Mouse (Mus musculus) midbrain, embryonic 14.5 days (tissue): Measurements from ENCODE around the gene Atl3. TPM values are rescaled to one million over a fixed set of nuclear protein-coding genes. Genes with fewer than 3 reads are reported as not detected.
"Not testable (repeated sequence)": the region's sequence is repeated elsewhere in the genome, so short reads cannot be mapped to it uniquely, and the experiment has no call there.

Source experiments
- ATAC-seq: fragments of 200-750 bp; cut with Nextera tagmentation; 2 replicates; pipeline ENCODE4 v1.8.0; 2017; ENCODE audit warnings: moderate number of reproducible peaks, moderate library complexity; ENCODE audit not compliant: low FRiP score, low TSS enrichment
- DNase-seq: peaks from one replicate; pipeline ENCODE4 v3.0.0-alpha.2; 2015
- H3K27ac ChIP-seq: fragments of 300-500 bp; sonication (generic); replicated peaks from 2 replicates; pipeline ENCODE4 v1.5.1; 2014; ENCODE audit warnings: mild to moderate bottlenecking, low read depth, low read length, moderate library complexity
- H3K27me3 ChIP-seq: fragments of 300-500 bp; sonication (generic); 2 replicates; pipeline ENCODE4 v1.6.1; 2014; ENCODE audit warnings: low read length, control low read depth, mixed read lengths; ENCODE audit not compliant: control insufficient read depth, insufficient read depth
- H3K36me3 ChIP-seq: fragments of 300-500 bp; sonication (generic); 2 replicates; pipeline ENCODE4 v1.6.1; 2014; ENCODE audit warnings: low read length, control low read depth; ENCODE audit not compliant: control insufficient read depth, insufficient read depth
- H3K4me1 ChIP-seq: fragments of 300-500 bp; sonication (generic); 2 replicates; pipeline ENCODE4 v1.6.1; 2014; ENCODE audit warnings: mild to moderate bottlenecking, antibody characterized with exemption, low read length, control low read depth; ENCODE audit not compliant: control insufficient read depth, insufficient read depth
- H3K4me2 ChIP-seq: fragments of 300-500 bp; sonication (generic); 2 replicates; pipeline ENCODE4 v1.6.1; 2014; ENCODE audit warnings: mild to moderate bottlenecking, low read length, moderate library complexity
- H3K4me3 ChIP-seq: fragments of 300-500 bp; sonication (generic); replicated peaks from 2 replicates; pipeline ENCODE4 v1.5.1; 2014; ENCODE audit warnings: low read depth, low read length
- H3K9ac ChIP-seq: fragments of 300-500 bp; sonication (generic); replicated peaks from 2 replicates; pipeline ENCODE4 v1.6.1; 2014; ENCODE audit warnings: mild to moderate bottlenecking, low read length, moderate library complexity
- H3K9me3 ChIP-seq: fragments of 300-500 bp; sonication (generic); 2 replicates; pipeline ENCODE4 v1.6.1; 2016; ENCODE audit warnings: low read length, control low read depth, mixed read lengths; ENCODE audit not compliant: control insufficient read depth
- WGBS: fragments of 180-500 bp; shearing (Covaris S2); extraction: QIAGEN DNeasy Blood & Tissue Kit; methylation state at CpG from one replicate; pipeline ENCODE4 v1.1.7; 2014; 5-methylcytosine and 5-hydroxymethylcytosine counted together
- polyA plus RNA-seq: library from polyadenylated mRNA; unstranded; fragments of >200 nt; fragmentation: Nextera tagmentation; extraction: Ambion mirVana; gene quantifications from 2 replicates; pipeline ENCODE4 v1.2.1, GENCODE M21; 2014

Gene Atl3
- polyA plus RNA-seq, 1 experiment from 2014 or later: 6.8 TPM

DNA sequence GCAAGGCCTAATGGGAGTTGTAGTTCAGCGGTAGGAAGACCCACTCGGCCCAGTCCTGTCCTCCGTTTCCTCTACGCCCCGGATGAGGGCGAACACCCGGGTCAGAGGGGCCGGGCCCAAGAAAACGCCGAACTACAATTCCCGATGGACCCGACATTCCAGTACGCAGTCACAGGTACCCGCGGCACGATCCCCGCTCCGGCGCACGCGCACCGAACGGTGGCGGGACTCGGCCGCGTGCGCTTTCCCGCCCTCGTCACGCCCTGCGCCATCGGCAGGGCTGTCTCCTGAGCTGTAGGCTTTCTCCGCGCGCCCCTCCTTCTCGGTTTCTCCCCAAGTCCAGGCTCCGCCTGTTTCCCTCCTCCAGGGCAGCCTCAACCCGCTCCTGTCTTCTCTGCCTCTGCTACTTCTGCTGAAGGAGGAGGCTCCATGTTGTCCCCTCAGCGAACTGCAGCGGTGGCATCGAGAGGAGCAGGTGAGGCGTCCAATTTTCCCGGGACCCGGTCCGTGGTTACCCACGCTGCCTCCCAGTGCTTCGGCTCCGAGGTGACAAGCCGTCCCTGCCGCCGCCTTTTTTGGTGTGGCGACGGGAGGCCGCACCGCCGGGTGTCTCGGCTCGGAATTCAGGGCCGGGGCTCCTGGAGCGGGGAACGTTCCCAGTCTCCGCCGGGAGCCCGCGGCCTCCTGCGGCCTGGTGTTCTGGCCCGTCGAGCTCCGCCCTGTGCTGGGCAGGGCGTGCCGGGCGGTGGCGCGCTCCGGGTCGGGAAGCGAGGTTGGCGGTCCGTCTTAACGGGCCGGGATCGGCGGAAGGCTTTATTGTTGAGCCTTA lies 561 bp downstream of the Atl3 start:
- ATAC-seq: peak; percentile 95
- H3K36me3 ChIP-seq: no peaks in the 10 kb centered on the region

DNA sequence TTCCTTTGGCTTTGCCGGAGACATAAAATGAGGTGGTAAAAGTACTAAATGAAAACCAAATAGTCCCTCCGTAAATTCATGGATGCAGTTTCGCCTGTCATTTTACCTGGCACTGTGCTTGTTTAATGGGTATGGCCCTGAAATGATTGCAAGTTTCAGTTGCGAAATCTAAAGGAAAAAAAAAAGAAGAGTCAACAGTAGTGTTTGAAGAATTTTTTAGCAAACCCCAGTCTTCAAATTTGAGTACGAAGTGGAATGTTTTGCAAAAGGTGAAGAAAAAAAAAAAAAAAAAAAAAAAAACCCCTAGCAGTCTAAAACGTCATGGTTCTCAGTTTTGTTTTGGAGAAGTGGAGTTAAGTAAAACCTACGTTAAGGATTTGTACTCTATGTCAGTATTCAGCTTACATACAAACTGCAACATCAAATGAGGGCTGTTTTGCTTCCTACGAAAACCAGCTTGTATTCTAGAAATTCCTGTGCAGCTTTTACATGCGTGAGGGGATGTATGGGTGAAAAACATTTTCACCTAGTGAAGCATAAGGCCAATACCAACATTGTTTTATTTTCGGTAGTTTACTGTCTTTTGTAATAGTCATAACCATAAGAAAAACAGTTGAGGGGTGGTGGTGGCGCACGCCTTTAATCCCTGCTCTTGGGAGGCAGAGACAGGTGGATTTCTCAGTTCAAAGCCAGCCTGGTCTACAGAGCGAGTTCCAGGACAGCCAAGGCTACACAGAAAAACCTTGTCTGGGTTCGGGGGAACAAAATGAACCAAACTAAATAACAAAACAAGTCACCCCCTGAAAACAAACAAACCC lies 1.6 kb downstream of the Atl3 start:
- H3K27me3 ChIP-seq: no peaks in the 10 kb centered on the region

More for the DNA sequence above, 561 bp downstream of the Atl3 start:
- Histone ChIP-seq H3K27me3 (no peaks in the 10 kb centered on the region), H3K4me3 (peak overlapping the region; percentile 68), H3K27ac (peak overlapping the region; percentile 95), H3K4me2 (peak overlapping the region; percentile 69), H3K9me3 (no peaks in the 10 kb centered on the region), H3K4me1 (peaks cover 2% of the 10 kb centered on the region; the same call in 1 of the 2 replicates), H3K9ac (peak overlapping the region; percentile 83)
- DNase-seq: peak; percentile 97
- WGBS: under 1% methylated on average over 84 of the region's 84 CpGs

DNA sequence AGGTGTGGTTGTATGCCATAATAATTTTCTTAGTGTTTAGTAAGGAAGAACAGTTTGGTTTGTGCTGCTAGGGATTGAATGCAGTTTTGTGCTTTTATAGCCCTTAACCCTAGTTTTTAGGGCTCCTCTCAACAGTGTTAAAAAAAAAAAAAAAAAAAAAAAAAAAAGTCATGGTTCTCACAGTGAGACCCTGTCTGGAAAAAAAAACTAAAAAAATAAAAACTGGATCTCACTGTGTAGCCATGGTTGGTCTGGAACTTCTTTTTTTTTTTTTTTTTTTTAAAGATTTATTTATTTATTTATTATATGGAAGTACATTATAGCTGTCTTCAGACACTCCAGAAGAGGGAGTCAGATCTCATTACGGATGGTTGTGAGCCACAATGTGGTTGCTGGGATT lies 2.2 kb downstream of the Atl3 start:
- not testable (repeated sequence) for H3K4me2 ChIP-seq, H3K36me3 ChIP-seq, H3K4me1 ChIP-seq, H3K9me3 ChIP-seq, H3K9ac ChIP-seq, H3K27me3 ChIP-seq, H3K4me3 ChIP-seq, DNase-seq, H3K27ac ChIP-seq, ATAC-seq
- WGBS: 74% methylated on average over 1 of the region's 1 CpGs

More for the DNA sequence above, 1.6 kb downstream of the Atl3 start:
- Histone ChIP-seq H3K4me1 (peaks cover 2% of the 10 kb centered on the region; the same call in 1 of the 2 replicates), H3K9me3 (no peaks in the 10 kb centered on the region), H3K9ac (peak overlapping the region; percentile 83), H3K4me3 (peak overlapping the region; percentile 68), H3K4me2 (peak overlapping the region; percentile 69), H3K27ac (no peak overlapping the region), H3K36me3 (no peaks in the 10 kb centered on the region)
- DNase-seq: peak; percentile 20
- WGBS: 53% methylated on average over 14 of the region's 14 CpGs
- no peak for ATAC-seq

DNA sequence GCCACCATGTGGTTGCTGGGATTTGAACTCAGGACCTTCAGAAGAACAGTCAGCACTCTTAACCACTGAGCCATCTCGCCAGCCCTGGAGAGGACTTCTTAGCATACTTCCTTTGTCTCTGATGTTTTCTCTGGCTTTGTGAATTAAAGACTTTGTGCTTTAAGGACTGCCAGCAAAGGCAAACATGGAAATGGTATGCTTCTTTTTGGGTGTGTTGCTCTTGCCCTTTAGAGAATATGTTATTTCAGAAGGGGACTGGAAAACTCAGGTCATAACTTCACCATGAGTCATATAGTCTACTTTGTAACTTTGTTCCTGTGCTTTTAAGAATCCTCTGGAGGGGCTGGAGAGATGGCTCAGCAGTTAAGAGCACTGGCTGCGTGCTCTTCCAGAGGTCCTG lies 5.0 kb downstream of the Atl3 start:
- ATAC-seq (no peak), DNase-seq (no peak)
- no peaks in the 10 kb centered on the region for H3K9me3 ChIP-seq
- no peak overlapping the region for H3K9ac ChIP-seq
- no peaks in the 10 kb centered on the region for H3K27me3 ChIP-seq
- H3K36me3 ChIP-seq: no peaks in the 10 kb centered on the region
- H3K4me1 ChIP-seq: peaks cover 2% of the 10 kb centered on the region; the same call in 1 of the 2 replicates
- no peak overlapping the region for H3K4me3 ChIP-seq
- no peak overlapping the region for H3K4me2 ChIP-seq
- WGBS: 98% methylated on average over 2 of the region's 2 CpGs
- H3K27ac ChIP-seq: no peak overlapping the region

DNA sequence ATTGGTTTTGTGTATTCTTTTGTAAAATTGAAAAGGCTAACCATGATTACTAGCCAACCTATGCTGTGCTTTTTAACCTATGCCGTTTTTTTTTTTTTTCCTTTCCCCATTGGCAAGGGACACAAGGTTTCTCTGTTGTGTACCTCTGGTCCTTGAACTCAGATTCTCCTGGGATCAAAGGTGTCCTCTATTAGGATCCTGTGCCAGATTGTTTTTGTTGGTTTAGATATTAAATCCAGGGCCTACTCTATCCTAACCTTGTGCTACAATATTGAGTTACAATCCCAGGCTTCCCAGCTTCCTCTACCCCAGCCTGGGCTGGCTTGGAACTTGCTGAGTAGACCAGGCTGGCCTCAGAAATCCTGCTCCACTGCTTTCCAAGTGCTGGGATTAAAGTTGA lies 6.9 kb downstream of the Atl3 start:
- 90% methylated on average over 1 of the region's 1 CpGs for WGBS
- H3K9me3 ChIP-seq: no peaks in the 10 kb centered on the region
- H3K4me1 ChIP-seq: no peaks in the 10 kb centered on the region
- H3K27me3 ChIP-seq: no peaks in the 10 kb centered on the region
- H3K9ac ChIP-seq: no peak overlapping the region
- H3K36me3 ChIP-seq: no peaks in the 10 kb centered on the region
- no peak overlapping the region for H3K27ac ChIP-seq
- H3K4me3 ChIP-seq: no peak overlapping the region
- DNase-seq (no peak), ATAC-seq (no peak)
- H3K4me2 ChIP-seq: no peak overlapping the region

DNA sequence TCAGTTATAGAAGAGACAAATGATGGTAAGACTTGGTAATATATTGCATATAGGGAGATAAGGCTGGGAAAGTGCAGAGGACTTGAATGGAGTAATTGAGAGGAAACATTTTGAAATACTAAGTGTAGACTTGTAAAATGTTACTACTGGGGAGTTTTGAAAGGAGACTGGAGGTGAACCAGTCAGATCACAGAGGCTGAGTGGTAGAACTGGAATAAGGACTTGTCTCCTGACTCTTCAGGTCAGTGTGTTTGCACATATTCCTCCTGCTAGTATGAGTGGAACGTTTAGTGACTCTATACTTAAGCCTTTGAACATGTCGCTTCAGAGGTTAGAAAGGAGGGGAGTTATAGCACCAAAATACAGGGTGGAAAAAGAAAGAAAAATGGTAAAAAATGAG lies 8.6 kb downstream of the Atl3 start:
- no peak for ATAC-seq
- Histone ChIP-seq H3K27me3 (no peaks in the 10 kb centered on the region), H3K4me2 (no peak overlapping the region), H3K4me1 (no peaks in the 10 kb centered on the region), H3K36me3 (no peaks in the 10 kb centered on the region), H3K9ac (no peak overlapping the region), H3K4me3 (no peak overlapping the region), H3K27ac (no peak overlapping the region), H3K9me3 (no peaks in the 10 kb centered on the region)
- no peak for DNase-seq
- 86% methylated on average over 2 of the region's 2 CpGs for WGBS

DNA sequence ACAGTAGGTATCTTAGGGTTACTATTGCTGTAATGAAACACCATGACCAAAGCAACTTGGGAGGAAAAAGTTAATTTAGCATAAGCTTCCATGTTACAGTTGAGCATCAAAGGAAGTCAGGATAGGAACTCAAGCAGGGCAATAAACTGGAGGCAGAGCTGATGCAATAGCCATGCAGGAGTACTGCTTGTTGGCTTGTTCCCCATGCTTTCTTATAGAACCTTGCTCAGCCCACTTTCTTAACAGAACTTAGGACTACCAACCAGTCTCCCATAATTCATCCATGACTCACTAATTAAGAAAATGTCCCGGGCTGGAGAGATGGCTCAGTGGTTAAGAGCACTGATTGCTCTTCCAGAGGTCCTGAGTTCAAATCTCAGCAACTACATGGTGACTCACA lies 12.5 kb downstream of the Atl3 start:
- H3K27me3 ChIP-seq: no peaks in the 10 kb centered on the region
- no peak overlapping the region for H3K4me3 ChIP-seq
- no peaks in the 10 kb centered on the region for H3K9me3 ChIP-seq
- ATAC-seq (no peak), DNase-seq (no peak)
- H3K4me1 ChIP-seq: no peaks in the 10 kb centered on the region
- H3K36me3 ChIP-seq: peaks cover 16% of the 10 kb centered on the region
- 91% methylated on average over 1 of the region's 1 CpGs for WGBS
- no peak overlapping the region for H3K4me2 ChIP-seq
- no peak overlapping the region for H3K9ac ChIP-seq
- H3K27ac ChIP-seq: no peak overlapping the region

DNA sequence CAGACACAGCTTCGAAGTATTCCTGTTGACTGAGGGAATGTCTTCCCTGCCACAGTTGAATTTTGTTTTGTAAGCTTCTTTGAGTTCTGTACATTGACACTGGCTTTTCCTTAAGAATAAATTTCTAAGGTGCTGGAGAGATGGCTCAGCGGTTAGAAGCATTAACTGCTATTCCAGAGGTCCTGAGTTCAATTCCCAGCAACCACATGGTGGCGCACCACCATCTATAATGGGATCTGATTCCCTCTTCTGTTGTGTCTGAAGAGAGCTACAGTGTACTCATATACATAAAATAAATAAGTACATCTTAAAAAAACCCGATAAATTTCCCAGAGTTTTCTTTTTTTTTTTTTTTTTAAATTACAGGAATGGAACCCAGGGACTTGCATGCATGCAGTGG lies 14.2 kb downstream of the Atl3 start:
- Histone ChIP-seq H3K27ac (no peak overlapping the region), H3K4me1 (no peaks in the 10 kb centered on the region), H3K4me2 (no peak overlapping the region), H3K4me3 (no peak overlapping the region), H3K36me3 (peaks cover 23% of the 10 kb centered on the region), H3K9me3 (no peaks in the 10 kb centered on the region), H3K27me3 (no peaks in the 10 kb centered on the region), H3K9ac (no peak overlapping the region)
- peak; percentile 5 for DNase-seq
- WGBS: 80% methylated on average over 4 of the region's 4 CpGs
- no peak for ATAC-seq
